Mouse (Mus musculus): Measurements from ENCODE around the gene Cfap161. TPM values are rescaled to one million over a fixed set of nuclear protein-coding genes. Genes with fewer than 3 reads are reported as not detected.

Gene Cfap161
- polyA plus RNA-seq (2016; fragmentation: Nextera tagmentation; extraction: Ambion mirVana) = 0.14 TPM in 1 of 2 replicates, not detected in the other

- peaks cover 15% of the 10 kb centered on the region for H3K4me1 ChIP-seq
- H3K27ac ChIP-seq = no peak within 1 kb of the TSS
- no peaks in the 10 kb centered on the region for H3K36me3 ChIP-seq
- H3K4me3 ChIP-seq = no peak within 1 kb of the TSS
- DNase-seq (ENCODE audit: low spot score) = peak; percentile 90
- 5% methylated on average over 14 of the region's 14 CpGs for WGBS
- no peaks in the 10 kb centered on the region for H3K27me3 ChIP-seq (ENCODE audit: low read depth, poor library complexity, severe bottlenecking)
- H3K9me3 ChIP-seq (replicated peaks) = no peaks in the 10 kb centered on the region
Observed at GRCm38 (mm10) chr7:83794705-83795104, at the start of gene Cfap161. Cfap161 (minus strand) TSS chr7:83794880.

- WGBS = 76% methylated on average over 6 of the region's 6 CpGs
- H3K27ac ChIP-seq = no peak overlapping the region
Observed at GRCm38 (mm10) chr7:83842486-83843259, 48.0 kb upstream of the Cfap161 start.

DNA sequence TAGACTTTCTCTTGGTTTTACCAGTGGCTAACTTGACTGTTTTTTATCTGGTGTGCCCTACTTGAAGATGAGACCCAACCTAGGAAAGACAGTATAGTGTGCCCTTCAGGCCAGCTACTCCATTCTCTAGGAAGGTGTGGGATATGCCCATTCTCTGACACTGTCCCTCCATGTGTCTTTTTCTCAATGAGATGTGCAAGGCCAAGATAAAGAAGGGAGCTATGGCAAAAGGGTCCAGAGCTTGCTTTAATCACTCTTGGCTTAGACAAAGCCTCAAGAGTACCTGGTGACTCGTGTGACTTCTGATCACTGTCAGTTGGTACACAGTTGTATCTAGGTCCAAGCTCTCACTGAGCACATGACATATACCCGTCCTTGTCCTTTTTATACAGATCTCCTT lies 45.4 kb upstream of the Cfap161 start:
- no peak overlapping the region for H3K27ac ChIP-seq
- no peaks in the 10 kb centered on the region for H3K27me3 ChIP-seq (ENCODE audit: low read depth, poor library complexity, severe bottlenecking)
- H3K36me3 ChIP-seq = no peaks in the 10 kb centered on the region
- no peak overlapping the region for H3K4me3 ChIP-seq
- no peaks in the 10 kb centered on the region for H3K9me3 ChIP-seq (replicated peaks)
- WGBS = 84% methylated on average over 2 of the region's 2 CpGs
- H3K4me1 ChIP-seq = no peaks in the 10 kb centered on the region; the same call in 1 of the 2 replicates
- no peak for DNase-seq (ENCODE audit: low spot score)

More at GRCm38 (mm10) chr7:83842486-83843259, 48.0 kb upstream of the Cfap161 start:
- no peaks in the 10 kb centered on the region for H3K9me3 ChIP-seq (replicated peaks)
- H3K4me1 ChIP-seq = peaks cover 15% of the 10 kb centered on the region
- H3K4me3 ChIP-seq = no peak overlapping the region
- DNase-seq (ENCODE audit: low spot score) = no peak
- no peaks in the 10 kb centered on the region for H3K36me3 ChIP-seq
- H3K27me3 ChIP-seq (ENCODE audit: low read depth, poor library complexity, severe bottlenecking) = no peaks in the 10 kb centered on the region

- no peak overlapping the region for H3K4me3 ChIP-seq
- no peaks in the 10 kb centered on the region for H3K9me3 ChIP-seq (replicated peaks)
- no peaks in the 10 kb centered on the region; the same call in 1 of the 2 replicates for H3K4me1 ChIP-seq
- H3K27me3 ChIP-seq (ENCODE audit: low read depth, poor library complexity, severe bottlenecking) = no peaks in the 10 kb centered on the region
- no peak for DNase-seq (ENCODE audit: low spot score)
- WGBS = 81% methylated on average over 5 of the region's 5 CpGs
- H3K36me3 ChIP-seq = no peaks in the 10 kb centered on the region
- H3K27ac ChIP-seq = no peak overlapping the region
Observed at GRCm38 (mm10) chr7:83838525-83839224, 44.0 kb upstream of the Cfap161 start.

GRCm38 (mm10) chr7:83829355-83829754 lies 34.7 kb upstream of the Cfap161 start:
- Histone ChIP-seq H3K36me3 (no peaks in the 10 kb centered on the region), H3K27me3 (ENCODE audit: low read depth, poor library complexity, severe bottlenecking) (no peaks in the 10 kb centered on the region), H3K4me3 (no peak overlapping the region), H3K9me3 (replicated peaks) (no peaks in the 10 kb centered on the region), H3K27ac (no peak overlapping the region), H3K4me1 (peaks cover 21% of the 10 kb centered on the region)
- WGBS = 88% methylated on average over 7 of the region's 7 CpGs
- DNase-seq (ENCODE audit: low spot score) = no peak

DNA sequence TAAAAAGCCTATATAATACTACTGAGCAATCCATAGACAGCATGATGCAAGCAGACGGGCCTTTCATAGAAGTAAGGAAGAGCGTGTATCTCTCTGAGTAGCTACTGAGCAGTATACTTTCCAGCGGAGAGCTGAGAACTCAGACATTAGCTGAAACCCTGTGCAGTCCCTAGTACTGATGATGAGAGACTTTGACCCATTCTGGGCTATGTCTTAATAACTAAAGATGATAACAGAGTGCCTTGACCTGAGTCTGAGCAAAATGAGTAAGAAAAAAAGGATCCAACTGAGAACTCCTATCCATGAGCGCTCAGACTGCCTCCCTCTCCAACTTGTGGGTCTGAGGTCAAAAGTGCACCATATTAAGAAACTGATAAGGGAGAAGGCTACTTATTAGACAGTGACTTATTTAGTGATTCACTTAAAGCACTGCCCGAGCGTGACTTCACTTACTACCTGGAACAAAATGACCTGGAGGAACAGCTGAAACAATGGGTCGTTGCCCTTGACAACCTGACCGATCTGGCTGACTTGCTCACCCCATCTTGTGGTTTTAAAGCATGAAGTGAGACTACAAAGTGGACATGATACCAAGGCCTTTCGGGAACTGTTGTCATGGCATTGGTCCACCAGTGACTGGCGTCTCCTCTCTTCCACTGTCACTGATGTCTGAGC lies 32.9 kb upstream of the Cfap161 start:
- H3K9me3 ChIP-seq (replicated peaks) = no peaks in the 10 kb centered on the region
- no peaks in the 10 kb centered on the region for H3K36me3 ChIP-seq
- H3K27ac ChIP-seq = no peak overlapping the region
- peaks cover 21% of the 10 kb centered on the region for H3K4me1 ChIP-seq
- DNase-seq (ENCODE audit: low spot score) = no peak
- 86% methylated on average over 10 of the region's 10 CpGs for WGBS
- H3K4me3 ChIP-seq = no peak overlapping the region
- H3K27me3 ChIP-seq (ENCODE audit: low read depth, poor library complexity, severe bottlenecking) = no peaks in the 10 kb centered on the region

GRCm38 (mm10) chr7:83826808-83827207 lies 32.1 kb upstream of the Cfap161 start:
- Histone ChIP-seq H3K4me3 (no peak overlapping the region), H3K4me1 (peaks cover 21% of the 10 kb centered on the region), H3K27me3 (ENCODE audit: low read depth, poor library complexity, severe bottlenecking) (no peaks in the 10 kb centered on the region), H3K27ac (no peak overlapping the region), H3K36me3 (no peaks in the 10 kb centered on the region), H3K9me3 (replicated peaks) (no peaks in the 10 kb centered on the region)
- no peak for DNase-seq (ENCODE audit: low spot score)
- WGBS = 79% methylated on average over 2 of the region's 2 CpGs

- no peaks in the 10 kb centered on the region for H3K36me3 ChIP-seq
- H3K4me3 ChIP-seq = no peak overlapping the region
- H3K4me1 ChIP-seq = peaks cover 8% of the 10 kb centered on the region
- 95% methylated on average over 2 of the region's 2 CpGs for WGBS
- H3K27me3 ChIP-seq (ENCODE audit: low read depth, poor library complexity, severe bottlenecking) = no peaks in the 10 kb centered on the region
- H3K27ac ChIP-seq = no peak overlapping the region
- DNase-seq (ENCODE audit: low spot score) = no peak
- no peaks in the 10 kb centered on the region for H3K9me3 ChIP-seq (replicated peaks)
Observed at GRCm38 (mm10) chr7:83821951-83822350, 27.3 kb upstream of the Cfap161 start.

GRCm38 (mm10) chr7:83816886-83817285 lies 22.2 kb upstream of the Cfap161 start:
- 94% methylated on average over 5 of the region's 5 CpGs for WGBS
- no peaks in the 10 kb centered on the region for H3K36me3 ChIP-seq

DNA sequence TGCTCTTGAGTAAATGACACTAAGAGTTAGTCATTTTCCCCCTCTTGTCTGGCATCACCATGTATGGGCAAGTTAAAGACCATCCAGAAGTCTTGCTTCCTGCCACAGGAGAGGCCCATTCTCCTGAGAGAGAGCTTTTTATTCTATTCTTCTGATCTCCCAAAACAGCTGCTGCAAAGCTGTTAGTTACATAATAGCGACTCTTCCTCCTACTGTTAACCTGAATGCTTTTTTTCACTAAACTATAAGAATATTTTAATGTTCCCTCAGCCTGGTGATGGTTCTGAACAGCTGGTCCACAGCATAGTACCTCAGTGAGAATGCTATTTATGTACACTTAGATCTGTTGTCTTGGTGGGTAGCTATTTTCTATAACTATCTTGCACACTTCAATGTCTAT lies 21.0 kb upstream of the Cfap161 start:
- H3K4me1 ChIP-seq = peaks cover 61% of the 10 kb centered on the region
- DNase-seq (ENCODE audit: low spot score) = no peak

More at GRCm38 (mm10) chr7:83816886-83817285, 22.2 kb upstream of the Cfap161 start:
- Histone ChIP-seq H3K27ac (no peak overlapping the region), H3K4me3 (no peak overlapping the region), H3K9me3 (replicated peaks) (no peaks in the 10 kb centered on the region), H3K4me1 (peaks cover 49% of the 10 kb centered on the region), H3K27me3 (ENCODE audit: low read depth, poor library complexity, severe bottlenecking) (no peaks in the 10 kb centered on the region)
- DNase-seq (ENCODE audit: low spot score) = no peak

GRCm38 (mm10) chr7:83813993-83814392 lies 19.3 kb upstream of the Cfap161 start:
- 3% methylated on average over 4 of the region's 4 CpGs for WGBS
- Histone ChIP-seq H3K27me3 (ENCODE audit: low read depth, poor library complexity, severe bottlenecking) (no peaks in the 10 kb centered on the region), H3K36me3 (no peaks in the 10 kb centered on the region), H3K4me3 (peak overlapping the region; percentile 25; the same call in 1 of the 2 replicates), H3K4me1 (peaks cover 71% of the 10 kb centered on the region), H3K27ac (peak overlapping the region; percentile 94), H3K9me3 (replicated peaks) (no peaks in the 10 kb centered on the region)
- peak; percentile 91 for DNase-seq (ENCODE audit: low spot score)

More for the DNA sequence above, 21.0 kb upstream of the Cfap161 start:
- 96% methylated on average over 1 of the region's 1 CpGs for WGBS
- Histone ChIP-seq H3K27me3 (ENCODE audit: low read depth, poor library complexity, severe bottlenecking) (no peaks in the 10 kb centered on the region), H3K9me3 (replicated peaks) (no peaks in the 10 kb centered on the region), H3K4me3 (no peak overlapping the region), H3K36me3 (no peaks in the 10 kb centered on the region), H3K27ac (peak overlapping the region; percentile 94)

DNA sequence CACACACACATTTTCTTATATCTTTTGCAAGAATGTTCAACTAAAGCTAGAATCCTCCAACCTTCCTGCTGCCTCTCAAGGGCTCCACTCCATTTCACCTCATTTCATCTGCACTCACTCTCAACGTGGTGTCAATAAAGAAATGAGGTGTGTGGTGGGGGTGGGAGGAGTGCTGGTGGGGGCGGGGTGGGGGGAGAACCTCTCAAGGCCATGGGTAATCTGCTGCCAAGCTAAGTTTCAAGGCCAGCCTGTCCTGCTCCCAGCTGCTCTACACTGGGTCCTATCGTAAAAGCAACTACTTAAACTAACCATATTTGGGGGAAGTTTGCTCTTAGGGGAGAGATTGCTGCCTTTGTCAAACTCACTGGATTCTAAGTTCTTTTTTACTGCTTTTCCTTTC lies 18.8 kb upstream of the Cfap161 start:
- peak overlapping the region; percentile 94 for H3K27ac ChIP-seq
- DNase-seq (ENCODE audit: low spot score) = no peak
- no peaks in the 10 kb centered on the region for H3K36me3 ChIP-seq
- peak overlapping the region; percentile 25 for H3K4me3 ChIP-seq
- no peaks in the 10 kb centered on the region for H3K9me3 ChIP-seq (replicated peaks)
- H3K4me1 ChIP-seq = peaks cover 74% of the 10 kb centered on the region
- H3K27me3 ChIP-seq (ENCODE audit: low read depth, poor library complexity, severe bottlenecking) = no peaks in the 10 kb centered on the region
- WGBS = 9% methylated on average over 3 of the region's 3 CpGs

- WGBS = 47% methylated on average over 6 of the region's 6 CpGs
- peak; percentile 56 for DNase-seq (ENCODE audit: low spot score)
- H3K4me1 ChIP-seq = peaks cover 74% of the 10 kb centered on the region
Observed at GRCm38 (mm10) chr7:83813016-83813415, 18.3 kb upstream of the Cfap161 start.

More at GRCm38 (mm10) chr7:83813016-83813415, 18.3 kb upstream of the Cfap161 start:
- H3K27me3 ChIP-seq (ENCODE audit: low read depth, poor library complexity, severe bottlenecking) = no peaks in the 10 kb centered on the region
- H3K4me3 ChIP-seq = peak overlapping the region; percentile 25
- peak overlapping the region; percentile 94 for H3K27ac ChIP-seq
- no peaks in the 10 kb centered on the region for H3K9me3 ChIP-seq (replicated peaks)
- no peaks in the 10 kb centered on the region for H3K36me3 ChIP-seq

Measured in limb, embryonic 10.5 days (tissue).